Mouse (Mus musculus) lung, postnatal 0 days (tissue): ENCODE results near the gene Rcsd1.

Source experiments
- CTCF ChIP-seq: IDR thresholded peaks from 2 replicates; pipeline ENCODE4 v1.5.1; 2016; ENCODE audit warnings: antibody characterized with exemption, mild to moderate bottlenecking
- EP300 ChIP-seq: IDR thresholded peaks from 2 replicates; pipeline ENCODE4 v1.6.1; 2016; ENCODE audit warnings: antibody characterized with exemption, mild to moderate bottlenecking, control low read depth

DNA sequence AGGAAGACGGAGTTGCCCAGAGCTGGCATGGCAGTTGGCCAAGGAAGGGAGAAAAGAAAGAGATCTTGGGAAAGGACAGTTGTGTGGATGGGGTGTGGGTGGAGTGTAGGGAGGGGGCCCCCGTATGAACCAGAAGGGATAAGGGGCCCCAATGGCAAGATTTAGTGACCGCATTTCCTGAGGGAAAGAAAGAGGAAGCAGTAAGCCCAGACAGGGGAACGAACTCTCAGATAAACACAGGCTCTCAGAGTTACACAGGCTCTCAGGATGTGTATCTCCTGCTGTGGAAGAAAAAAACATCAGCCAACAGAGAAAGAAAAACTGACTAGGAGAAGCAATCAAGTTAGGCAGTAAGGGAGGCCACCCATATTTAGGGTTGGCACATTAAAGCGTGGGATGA, 58.4 kb downstream of the Rcsd1 start:
- no peak for TF ChIP-seq CTCF
- TF ChIP-seq EP300, result no peak
